Mouse (Mus musculus) erythroblast, embryonic 14.5 days (primary cell): ENCODE measurements around the gene Ehd4. TPM values are rescaled to one million over a fixed set of nuclear protein-coding genes. Genes with fewer than 3 reads are reported as not detected.

Source experiments
- H3K27me3 ChIP-seq: 2 replicates; pipeline ENCODE4 v1.6.1; 2012; ENCODE audit warnings: inconsistent platforms; ENCODE audit not compliant: control insufficient read depth
- H3K36me3 ChIP-seq: 2 replicates; pipeline ENCODE4 v1.6.1; 2012; ENCODE audit warnings: mild to moderate bottlenecking, inconsistent platforms; ENCODE audit not compliant: control insufficient read depth
- H3K4me1 ChIP-seq: 2 replicates; pipeline ENCODE4 v1.6.1; 2012; ENCODE audit warnings: inconsistent platforms; ENCODE audit not compliant: control insufficient read depth
- H3K4me3 ChIP-seq: replicated peaks from 2 replicates; pipeline ENCODE3; 2012; ENCODE audit warnings: moderate library complexity, mild to moderate bottlenecking, inconsistent platforms
- H3K9me3 ChIP-seq: 2 replicates; pipeline ENCODE4 v1.6.1; 2012; ENCODE audit warnings: low read length, inconsistent platforms, mixed read lengths; ENCODE audit not compliant: control insufficient read depth
- GATA1 ChIP-seq: IDR thresholded peaks from 2 replicates; pipeline ENCODE4 v1.6.1; 2012; ENCODE audit warnings: low read length, inconsistent platforms, mixed read lengths
- TAL1 ChIP-seq: IDR thresholded peaks from 3 replicates; pipeline ENCODE4 v1.6.1; 2012; ENCODE audit warnings: low read length, inconsistent platforms, mixed read lengths
- polyA plus RNA-seq: library from polyadenylated mRNA; stranded (reverse); fragments of >175 nt; gene quantifications from 2 replicates; pipeline ENCODE4 v1.2.3, GENCODE M21; 2012

Gene Ehd4
- polyA plus RNA-seq: 0.67 and 1.1 TPM in 2 replicates

GRCm38 (mm10) chr2:120154361-120154894, at the start of gene Ehd4:
Gene Ehd4 (minus strand): TSS chr2:120154606.
- H3K27me3 ChIP-seq: no peaks in the 10 kb centered on the region
- peaks cover 9% of the 10 kb centered on the region for H3K36me3 ChIP-seq
- peaks cover 3% of the 10 kb centered on the region; the same call in 1 of the 2 replicates for H3K9me3 ChIP-seq
- TF ChIP-seq TAL1: no peak
- no peak for TF ChIP-seq GATA1
- H3K4me3 ChIP-seq: peak within 1 kb of the TSS; percentile 77
- H3K4me1 ChIP-seq: peaks cover 20% of the 10 kb centered on the region

GRCm38 (mm10) chr2:120203742-120204141, 49.3 kb upstream of the Ehd4 start:
- TF ChIP-seq TAL1: no peak
- TF ChIP-seq GATA1: no peak
- Histone ChIP-seq H3K4me3 (no peak overlapping the region), H3K9me3 (no peaks in the 10 kb centered on the region), H3K27me3 (0 out of 2 replicates have a peak, but pooled peaks cover 2% of the 10 kb centered on the region), H3K4me1 (no peaks in the 10 kb centered on the region), H3K36me3 (no peaks in the 10 kb centered on the region)

- Histone ChIP-seq H3K4me1 (no peaks in the 10 kb centered on the region), H3K27me3 (no peaks in the 10 kb centered on the region), H3K9me3 (no peaks in the 10 kb centered on the region), H3K4me3 (no peak overlapping the region), H3K36me3 (no peaks in the 10 kb centered on the region)
- no peak for TF ChIP-seq TAL1
- no peak for TF ChIP-seq GATA1
Observed at GRCm38 (mm10) chr2:120200077-120200476, 45.7 kb upstream of the Ehd4 start.

- Histone ChIP-seq H3K36me3 (no peaks in the 10 kb centered on the region), H3K9me3 (no peaks in the 10 kb centered on the region), H3K4me1 (no peaks in the 10 kb centered on the region), H3K4me3 (no peak overlapping the region), H3K27me3 (no peaks in the 10 kb centered on the region; the same call in 1 of the 2 replicates)
- TF ChIP-seq TAL1: no peak
- TF ChIP-seq GATA1: no peak
Observed at GRCm38 (mm10) chr2:120188174-120188573, 33.8 kb upstream of the Ehd4 start.

GRCm38 (mm10) chr2:120187583-120187982, 33.2 kb upstream of the Ehd4 start:
- no peaks in the 10 kb centered on the region for H3K36me3 ChIP-seq
- no peaks in the 10 kb centered on the region; the same call in 1 of the 2 replicates for H3K27me3 ChIP-seq
- no peak for TF ChIP-seq TAL1
- TF ChIP-seq GATA1: no peak
- H3K4me1 ChIP-seq: no peaks in the 10 kb centered on the region
- H3K9me3 ChIP-seq: no peaks in the 10 kb centered on the region
- no peak overlapping the region for H3K4me3 ChIP-seq

- H3K4me3 ChIP-seq: no peak overlapping the region
- H3K9me3 ChIP-seq: no peaks in the 10 kb centered on the region
- no peaks in the 10 kb centered on the region; the same call in 1 of the 2 replicates for H3K27me3 ChIP-seq
Observed at GRCm38 (mm10) chr2:120185527-120186276, 31.3 kb upstream of the Ehd4 start.

GRCm38 (mm10) chr2:120178936-120179335, 24.5 kb upstream of the Ehd4 start:
- H3K9me3 ChIP-seq: no peaks in the 10 kb centered on the region
- 0 out of 2 replicates have a peak, but pooled peaks cover 4% of the 10 kb centered on the region for H3K27me3 ChIP-seq
- H3K36me3 ChIP-seq: no peaks in the 10 kb centered on the region
- H3K4me1 ChIP-seq: no peaks in the 10 kb centered on the region
- TF ChIP-seq TAL1 (no peak), GATA1 (no peak)
- no peak overlapping the region for H3K4me3 ChIP-seq

More at GRCm38 (mm10) chr2:120185527-120186276, 31.3 kb upstream of the Ehd4 start:
- Histone ChIP-seq H3K36me3 (no peaks in the 10 kb centered on the region), H3K4me1 (no peaks in the 10 kb centered on the region)
- no peak for TF ChIP-seq GATA1
- no peak for TF ChIP-seq TAL1

GRCm38 (mm10) chr2:120173718-120174117, 19.3 kb upstream of the Ehd4 start:
- Histone ChIP-seq H3K36me3 (no peaks in the 10 kb centered on the region), H3K27me3 (0 out of 2 replicates have a peak, but pooled peaks cover 4% of the 10 kb centered on the region), H3K9me3 (no peaks in the 10 kb centered on the region), H3K4me3 (no peak overlapping the region), H3K4me1 (peaks cover 11% of the 10 kb centered on the region)
- TF ChIP-seq GATA1: no peak
- TF ChIP-seq TAL1: no peak

- Histone ChIP-seq H3K4me3 (no peak overlapping the region), H3K27me3 (0 out of 2 replicates have a peak, but pooled peaks cover 4% of the 10 kb centered on the region), H3K36me3 (no peaks in the 10 kb centered on the region), H3K9me3 (no peaks in the 10 kb centered on the region), H3K4me1 (peaks cover 11% of the 10 kb centered on the region)
- TF ChIP-seq TAL1 (no peak), GATA1 (no peak)
Observed at GRCm38 (mm10) chr2:120171362-120171761, 17.0 kb upstream of the Ehd4 start.

GRCm38 (mm10) chr2:120170726-120171125, 16.3 kb upstream of the Ehd4 start:
- Histone ChIP-seq H3K4me1 (peaks cover 11% of the 10 kb centered on the region), H3K4me3 (no peak overlapping the region), H3K27me3 (0 out of 2 replicates have a peak, but pooled peaks cover 4% of the 10 kb centered on the region), H3K9me3 (no peaks in the 10 kb centered on the region), H3K36me3 (no peaks in the 10 kb centered on the region)
- no peak for TF ChIP-seq GATA1
- TF ChIP-seq TAL1: no peak
